Mouse (Mus musculus) heart, postnatal 36 days (tissue): ENCODE data around the gene Sez6l2. TPM values are rescaled to one million over a fixed set of nuclear protein-coding genes. Genes with fewer than 3 reads are reported as not detected.
A peak's percentile ranks its signal among the peaks of the same experiment; 100 is the strongest.
"Not testable (repeated sequence)": the region's sequence is repeated elsewhere in the genome, so short reads cannot be mapped to it uniquely, and the experiment has no call there.

Source experiments
- DNase-seq, 2 experiments: peaks; one replicate each; pipeline ENCODE4 v3.0.0; 2021 to 2022
- intact Hi-C: fragments of 180-260 bp; cut with DNase I; formaldehyde crosslinking; loops from one replicate; pipeline ENCODE4 v1.15.1; 2025
- total RNA-seq, 2 experiments: library from RNA; stranded (reverse); gene quantifications; 2 replicates each; pipeline ENCODE4 v1.2.3; 2021

Sez6l2 gene
- 1 to 10 TPM; 6.4 to 10.0 TPM for total RNA-seq

GRCm38 (mm10) chr7:126949793-126950646 lies at the start of gene Sez6l2:
Gene Sez6l2, plus strand, starts transcription at chr7:126950563.
- intact Hi-C loops, result loop anchor here (1.0 to 5.0 kb wide), 4 partner anchors 21 to 155 kb away; partner anchors contain the start of genes Cdipt and Kctd13
- peak; percentile 90 to 95 for DNase-seq

GRCm38 (mm10) chr7:126905590-126905989 lies 44.8 kb upstream of the Sez6l2 start:
- DNase-seq, result no peak
- intact Hi-C loops, result no loop called here

GRCm38 (mm10) chr7:126914844-126915243 lies 35.5 kb upstream of the Sez6l2 start:
- intact Hi-C loops, result no loop called here

GRCm38 (mm10) chr7:126918356-126918755 lies 32.0 kb upstream of the Sez6l2 start:
- intact Hi-C loops, result not testable (repeated sequence)

More at GRCm38 (mm10) chr7:126914844-126915243, 35.5 kb upstream of the Sez6l2 start:
- no peak for DNase-seq

GRCm38 (mm10) chr7:126919973-126920372 lies 30.4 kb upstream of the Sez6l2 start:
- intact Hi-C loops, result no loop called here
- DNase-seq, result no peak

More at GRCm38 (mm10) chr7:126918356-126918755, 32.0 kb upstream of the Sez6l2 start:
- not testable (repeated sequence) for DNase-seq

GRCm38 (mm10) chr7:126921563-126921962 lies 28.8 kb upstream of the Sez6l2 start:
- intact Hi-C loops, result no loop called here
- no peak for DNase-seq

- intact Hi-C loops, result no loop called here
- DNase-seq, result peak; percentile 55
Measured at GRCm38 (mm10) chr7:126922624-126923060, 27.7 kb upstream of the Sez6l2 start, which contains the start of gene Tmem219. Gene Tmem219, minus strand, starts transcription at chr7:126922917.

GRCm38 (mm10) chr7:126923999-126924398 lies 26.4 kb upstream of the Sez6l2 start:
- no peak for DNase-seq
- intact Hi-C loops, result no loop called here

- no peak for DNase-seq
- intact Hi-C loops, result loop anchor here (5.0 kb wide), 1 partner anchor 39 kb away; no protein-coding TSS in a partner anchor
Measured at GRCm38 (mm10) chr7:126926299-126926698, 24.1 kb upstream of the Sez6l2 start.

GRCm38 (mm10) chr7:126928384-126929037 lies 21.9 kb upstream of the Sez6l2 start, which contains the start of gene Kctd13:
Gene Kctd13, plus strand, starts transcription at chr7:126928879.
- intact Hi-C loops, result loop anchor here (2.0 to 5.0 kb wide), 4 partner anchors 20 to 68 kb away; partner anchors contain the start of genes Asphd1 and Hirip3
- peak; percentile 93 to 95 for DNase-seq

GRCm38 (mm10) chr7:126929046-126929445 lies 21.3 kb upstream of the Sez6l2 start:
- DNase-seq, result no peak
- intact Hi-C loops, result loop anchor here (2.0 to 5.0 kb wide), 4 partner anchors 20 to 68 kb away; partner anchors contain the start of genes Asphd1 and Hirip3

- DNase-seq, result no peak
- intact Hi-C loops, result no loop called here
Measured at GRCm38 (mm10) chr7:126932652-126933051, 17.7 kb upstream of the Sez6l2 start.

GRCm38 (mm10) chr7:126941171-126941570 lies 9.2 kb upstream of the Sez6l2 start:
- no peak for DNase-seq
- intact Hi-C loops, result no loop called here

GRCm38 (mm10) chr7:126941801-126942200 lies 8.6 kb upstream of the Sez6l2 start:
- DNase-seq, result no peak
- intact Hi-C loops, result no loop called here

- DNase-seq, result peak; percentile 18 to 24
- intact Hi-C loops, result loop anchor here (5.0 kb wide), 1 partner anchor 51 kb away; no protein-coding TSS in a partner anchor
Measured at GRCm38 (mm10) chr7:126946530-126946929, 3.8 kb upstream of the Sez6l2 start.

- intact Hi-C loops, result loop anchor here (2.0 to 5.0 kb wide), 3 partner anchors 20 to 156 kb away; partner anchors contain the start of gene Kctd13
- DNase-seq, result no peak
Measured at GRCm38 (mm10) chr7:126948626-126949025, 1.7 kb upstream of the Sez6l2 start.

- DNase-seq, result no peak
Measured at GRCm38 (mm10) chr7:126949403-126949792, 965 bp upstream of the Sez6l2 start, which contains the start of gene Asphd1. Gene Asphd1, minus strand, starts transcription at chr7:126949582.

GRCm38 (mm10) chr7:126950647-126951615 lies 568 bp downstream of the Sez6l2 start:
- intact Hi-C loops, result loop anchor here (1.0 kb wide), 1 partner anchor 24 kb away; the partner anchor contains the start of gene Cdipt
- DNase-seq, result no peak

More at GRCm38 (mm10) chr7:126949403-126949792, 965 bp upstream of the Sez6l2 start, which contains the start of gene Asphd1:
- intact Hi-C loops, result loop anchor here (2.0 to 5.0 kb wide), 3 partner anchors 21 to 155 kb away; partner anchors contain the start of gene Kctd13

GRCm38 (mm10) chr7:126951741-126952140 lies 1.4 kb downstream of the Sez6l2 start:
- no peak for DNase-seq
- intact Hi-C loops, result no loop called here
